Mouse (Mus musculus) forebrain, embryonic 15.5 days (tissue): ENCODE measurements at regions not wholly inside any gene's neighbourhood (a gene's known extent, or its start where the extent isn't known, plus 50 kb on each side); places are given as distances from the start of the nearest gene placed in this dataset.
A peak's percentile ranks its signal among the peaks of the same experiment; 100 is the strongest.

Source experiments
- ATAC-seq: fragments of 200-750 bp; cut with Nextera tagmentation; replicated peaks from 2 replicates; pipeline ENCODE4 v1.8.0; 2017; ENCODE audit warnings: mild to moderate bottlenecking, moderate TSS enrichment, moderate library complexity
- H3K27ac ChIP-seq: fragments of 300-500 bp; sonication (generic); replicated peaks from 2 replicates; pipeline ENCODE4 v1.5.1; 2015; ENCODE audit warnings: mild to moderate bottlenecking, inconsistent platforms
- H3K27me3 ChIP-seq: fragments of 300-500 bp; sonication (generic); 2 replicates; pipeline ENCODE4 v1.6.1; 2015; ENCODE audit warnings: inconsistent platforms
- H3K36me3 ChIP-seq: fragments of 300-500 bp; sonication (generic); 2 replicates; pipeline ENCODE4 v1.6.1; 2015; ENCODE audit warnings: mild to moderate bottlenecking, inconsistent platforms
- H3K4me1 ChIP-seq: fragments of 300-500 bp; sonication (generic); 2 replicates; pipeline ENCODE4 v1.6.1; 2015; ENCODE audit warnings: inconsistent platforms
- H3K4me2 ChIP-seq: fragments of 300-500 bp; sonication (generic); replicated peaks from 2 replicates; pipeline ENCODE4 v1.6.1; 2015; ENCODE audit warnings: mild to moderate bottlenecking, inconsistent platforms
- H3K4me3 ChIP-seq: fragments of 300-500 bp; sonication (generic); 2 replicates; pipeline ENCODE4 v1.5.1; 2015; ENCODE audit warnings: mild to moderate bottlenecking, inconsistent platforms
- H3K9ac ChIP-seq: fragments of 300-500 bp; sonication (generic); replicated peaks from 2 replicates; pipeline ENCODE4 v1.6.1; 2015; ENCODE audit warnings: mild to moderate bottlenecking, inconsistent platforms
- H3K9me3 ChIP-seq: fragments of 300-500 bp; sonication (generic); 2 replicates; pipeline ENCODE4 v1.6.1; 2016; ENCODE audit warnings: inconsistent platforms
- WGBS: fragments of 180-500 bp; shearing (Covaris S2); methylation state at CpG from one replicate; pipeline ENCODE4 v1.1.7; 2015; ENCODE audit warnings: mixed read lengths; 5-methylcytosine and 5-hydroxymethylcytosine counted together

- Histone ChIP-seq H3K9ac (peak overlapping the region; percentile 94), H3K4me3 (peak overlapping the region; percentile 75), H3K27ac (peak overlapping the region; percentile 100), H3K9me3 (no peaks in the 10 kb centered on the region), H3K27me3 (no peaks in the 10 kb centered on the region), H3K4me2 (peak overlapping the region; percentile 52), H3K4me1 (peaks cover 26% of the 10 kb centered on the region), H3K36me3 (no peaks in the 10 kb centered on the region)
- WGBS, result 2% methylated on average over 5 of the region's 5 CpGs
- no peak for ATAC-seq
Observed at GRCm38 (mm10) chr9:41582711-41583236, 421.3 kb upstream of the Ubash3b start.

- H3K9me3 ChIP-seq, result no peaks in the 10 kb centered on the region
- H3K4me2 ChIP-seq, result peak overlapping the region; percentile 52; the same call in 1 of the 2 replicates
- peak overlapping the region; percentile 75 for H3K4me3 ChIP-seq
- no peaks in the 10 kb centered on the region for H3K36me3 ChIP-seq
- H3K9ac ChIP-seq, result peak overlapping the region; percentile 94
- peaks cover 25% of the 10 kb centered on the region for H3K4me1 ChIP-seq
- under 1% methylated on average over 8 of the region's 8 CpGs for WGBS
- H3K27me3 ChIP-seq, result no peaks in the 10 kb centered on the region
- H3K27ac ChIP-seq, result peak overlapping the region; percentile 100
- no peak for ATAC-seq
Observed at GRCm38 (mm10) chr9:41582171-41582570, 420.7 kb upstream of the Ubash3b start.

GRCm38 (mm10) chr9:41581741-41582140, 420.2 kb upstream of the Ubash3b start:
- H3K36me3 ChIP-seq, result no peaks in the 10 kb centered on the region
- H3K27ac ChIP-seq, result peak overlapping the region; percentile 100
- ATAC-seq, result no peak
- peak overlapping the region; percentile 52; the same call in 1 of the 2 replicates for H3K4me2 ChIP-seq
- H3K9me3 ChIP-seq, result no peaks in the 10 kb centered on the region
- peaks cover 26% of the 10 kb centered on the region for H3K4me1 ChIP-seq
- H3K9ac ChIP-seq, result peak overlapping the region; percentile 94
- WGBS, result 2% methylated on average over 9 of the region's 9 CpGs
- no peaks in the 10 kb centered on the region for H3K27me3 ChIP-seq
- peak overlapping the region; percentile 75 for H3K4me3 ChIP-seq

GRCm38 (mm10) chr9:41581152-41581551, 419.7 kb upstream of the Ubash3b start:
- Histone ChIP-seq H3K27me3 (no peaks in the 10 kb centered on the region), H3K27ac (peak overlapping the region; percentile 100), H3K36me3 (no peaks in the 10 kb centered on the region), H3K4me2 (peak overlapping the region; percentile 52; the same call in 1 of the 2 replicates), H3K9ac (peak overlapping the region; percentile 94), H3K4me1 (peaks cover 27% of the 10 kb centered on the region), H3K4me3 (peak overlapping the region; percentile 75), H3K9me3 (no peaks in the 10 kb centered on the region)
- ATAC-seq, result 0 out of 2 replicates have a peak, but pooled peaks have one; percentile 18
- 1% methylated on average over 14 of the region's 14 CpGs for WGBS

GRCm38 (mm10) chr9:41580611-41581041, 419.1 kb upstream of the Ubash3b start:
- peak overlapping the region; percentile 75 for H3K4me3 ChIP-seq
- peak overlapping the region; percentile 94 for H3K9ac ChIP-seq
- H3K36me3 ChIP-seq, result no peaks in the 10 kb centered on the region
- no peaks in the 10 kb centered on the region for H3K9me3 ChIP-seq
- H3K27ac ChIP-seq, result peak overlapping the region; percentile 100
- H3K4me1 ChIP-seq, result peaks cover 32% of the 10 kb centered on the region
- peak; percentile 72 for ATAC-seq
- peak overlapping the region; percentile 52 for H3K4me2 ChIP-seq
- WGBS, result 0% methylated on average over 13 of the region's 13 CpGs
- no peaks in the 10 kb centered on the region for H3K27me3 ChIP-seq

- Histone ChIP-seq H3K4me2 (peak overlapping the region; percentile 66), H3K4me3 (peak overlapping the region; percentile 75), H3K9ac (peak overlapping the region; percentile 94), H3K27me3 (no peaks in the 10 kb centered on the region), H3K27ac (peak overlapping the region; percentile 100), H3K4me1 (peaks cover 33% of the 10 kb centered on the region), H3K9me3 (no peaks in the 10 kb centered on the region), H3K36me3 (no peaks in the 10 kb centered on the region)
- ATAC-seq, result peak; percentile 11; the same call in 1 of the 2 replicates
- WGBS, result 0% methylated on average over 4 of the region's 4 CpGs
Observed at GRCm38 (mm10) chr9:41580067-41580466, 418.6 kb upstream of the Ubash3b start.

GRCm38 (mm10) chr9:41579107-41580014, 417.9 kb upstream of the Ubash3b start:
- Histone ChIP-seq H3K4me2 (peak overlapping the region; percentile 66), H3K9me3 (no peaks in the 10 kb centered on the region), H3K4me3 (peak overlapping the region; percentile 75), H3K27ac (peak overlapping the region; percentile 100), H3K4me1 (peaks cover 33% of the 10 kb centered on the region), H3K27me3 (no peaks in the 10 kb centered on the region), H3K36me3 (no peaks in the 10 kb centered on the region), H3K9ac (peak overlapping the region; percentile 94)
- ATAC-seq, result peak; percentile 73
- 7% methylated on average over 13 of the region's 13 CpGs for WGBS

- Histone ChIP-seq H3K27me3 (no peaks in the 10 kb centered on the region), H3K27ac (peak overlapping the region; percentile 100), H3K4me1 (peaks cover 33% of the 10 kb centered on the region), H3K9ac (peak overlapping the region; percentile 94), H3K36me3 (no peaks in the 10 kb centered on the region), H3K9me3 (no peaks in the 10 kb centered on the region), H3K4me3 (peak overlapping the region; percentile 75), H3K4me2 (peak overlapping the region; percentile 66)
- ATAC-seq, result no peak
- 19% methylated on average over 14 of the region's 14 CpGs for WGBS
Observed at GRCm38 (mm10) chr9:41578221-41579106, 417.0 kb upstream of the Ubash3b start.

GRCm38 (mm10) chr9:41577760-41578159, 416.3 kb upstream of the Ubash3b start:
- no peak for ATAC-seq
- 7% methylated on average over 1 of the region's 1 CpGs for WGBS
- H3K4me3 ChIP-seq, result peak overlapping the region; percentile 75

GRCm38 (mm10) chr9:41575826-41576225, 414.3 kb upstream of the Ubash3b start:
- Histone ChIP-seq H3K27me3 (no peaks in the 10 kb centered on the region), H3K9ac (no peak overlapping the region), H3K4me2 (no peak overlapping the region; the same call in 1 of the 2 replicates), H3K4me1 (peaks cover 33% of the 10 kb centered on the region), H3K36me3 (no peaks in the 10 kb centered on the region), H3K4me3 (no peak overlapping the region), H3K27ac (peak overlapping the region; percentile 68), H3K9me3 (no peaks in the 10 kb centered on the region)
- ATAC-seq, result no peak
- 16% methylated on average over 5 of the region's 5 CpGs for WGBS

More at GRCm38 (mm10) chr9:41577760-41578159, 416.3 kb upstream of the Ubash3b start:
- H3K9me3 ChIP-seq, result no peaks in the 10 kb centered on the region
- H3K4me2 ChIP-seq, result peak overlapping the region; percentile 66
- H3K9ac ChIP-seq, result peak overlapping the region; percentile 94
- no peaks in the 10 kb centered on the region for H3K36me3 ChIP-seq
- peaks cover 33% of the 10 kb centered on the region for H3K4me1 ChIP-seq
- H3K27me3 ChIP-seq, result no peaks in the 10 kb centered on the region
- H3K27ac ChIP-seq, result peak overlapping the region; percentile 100

- Histone ChIP-seq H3K9ac (no peak overlapping the region), H3K4me1 (no peaks in the 10 kb centered on the region), H3K4me2 (no peak overlapping the region), H3K27ac (no peak overlapping the region), H3K4me3 (no peak overlapping the region), H3K36me3 (no peaks in the 10 kb centered on the region), H3K9me3 (no peaks in the 10 kb centered on the region), H3K27me3 (no peaks in the 10 kb centered on the region)
- ATAC-seq, result no peak
- 86% methylated on average over 4 of the region's 4 CpGs for WGBS
Observed at GRCm38 (mm10) chr9:41570262-41570661, 408.8 kb upstream of the Ubash3b start.
